Mouse (Mus musculus) liver, postnatal 0 days (tissue): Measurements from ENCODE around the gene Ror1. TPM values are rescaled to one million over a fixed set of nuclear protein-coding genes. Genes with fewer than 3 reads are reported as not detected.
A peak's percentile ranks its signal among the peaks of the same experiment; 100 is the strongest.

Experiments
- ATAC-seq: fragments of 200-750 bp; cut with Nextera tagmentation; 2 replicates; pipeline ENCODE4 v1.8.0; 2017; ENCODE audit warnings: mild to moderate bottlenecking, moderate library complexity
- DNase-seq: peaks from one replicate; pipeline ENCODE4 v3.0.0-alpha.2; 2016
- H3K27ac ChIP-seq: fragments of 300-500 bp; sonication (generic); 2 replicates; pipeline ENCODE4 v1.5.1; 2014; ENCODE audit warnings: antibody characterized with exemption, moderate library complexity, mild to moderate bottlenecking, low read depth
- H3K27me3 ChIP-seq: fragments of 300-500 bp; sonication (generic); 2 replicates; pipeline ENCODE4 v1.6.1; 2014; ENCODE audit warnings: low read length, control low read depth, mixed read lengths; ENCODE audit not compliant: insufficient read depth
- H3K36me3 ChIP-seq: fragments of 300-500 bp; sonication (generic); replicated peaks from 2 replicates; pipeline ENCODE4 v1.6.1; 2014; ENCODE audit warnings: mild to moderate bottlenecking, control low read depth, low read length, moderate library complexity, mixed read lengths; ENCODE audit not compliant: insufficient read depth
- H3K4me1 ChIP-seq: fragments of 300-500 bp; sonication (generic); 2 replicates; pipeline ENCODE4 v1.6.1; 2014; ENCODE audit warnings: antibody characterized with exemption, mild to moderate bottlenecking, control low read depth; ENCODE audit not compliant: insufficient read depth
- H3K4me2 ChIP-seq: fragments of 300-500 bp; sonication (generic); 2 replicates; pipeline ENCODE4 v1.6.1; 2014; ENCODE audit warnings: low read depth, mild to moderate bottlenecking, low read length, moderate library complexity, mixed read lengths
- H3K4me3 ChIP-seq: fragments of 300-500 bp; sonication (generic); 2 replicates; pipeline ENCODE4 v1.5.1; 2014; ENCODE audit warnings: low read depth, low read length
- H3K9ac ChIP-seq: fragments of 300-500 bp; sonication (generic); replicated peaks from 2 replicates; pipeline ENCODE4 v1.6.1; 2014; ENCODE audit warnings: mild to moderate bottlenecking, moderate library complexity
- H3K9me3 ChIP-seq: fragments of 300-500 bp; sonication (generic); 2 replicates; pipeline ENCODE4 v1.6.1; 2016; ENCODE audit warnings: mild to moderate bottlenecking, control low read depth, low read length, mixed read lengths
- CTCF ChIP-seq: sonication (generic); IDR thresholded peaks from 2 replicates; pipeline ENCODE4 v1.5.1; 2016; ENCODE audit warnings: antibody characterized with exemption, low read depth
- EP300 ChIP-seq: IDR thresholded peaks from 2 replicates; pipeline ENCODE4 v1.6.1; 2016; ENCODE audit warnings: antibody characterized with exemption, low read depth, mild to moderate bottlenecking
- WGBS: fragments of 180-500 bp; shearing (Covaris S2); extraction: QIAGEN DNeasy Blood & Tissue Kit; methylation state at CpG from one replicate; pipeline ENCODE4 v1.1.7; 2014; ENCODE audit not compliant: insufficient replicate concordance; 5-methylcytosine and 5-hydroxymethylcytosine counted together
- polyA plus RNA-seq: library from polyadenylated mRNA; unstranded; fragments of >200 nt; fragmentation: Nextera tagmentation; extraction: Ambion mirVana; gene quantifications from 2 replicates; pipeline ENCODE4 v1.2.1, GENCODE M21; 2015

The Ror1 gene
- polyA plus RNA-seq, 1 experiment from 2014 or later: 0.29 TPM

DNA sequence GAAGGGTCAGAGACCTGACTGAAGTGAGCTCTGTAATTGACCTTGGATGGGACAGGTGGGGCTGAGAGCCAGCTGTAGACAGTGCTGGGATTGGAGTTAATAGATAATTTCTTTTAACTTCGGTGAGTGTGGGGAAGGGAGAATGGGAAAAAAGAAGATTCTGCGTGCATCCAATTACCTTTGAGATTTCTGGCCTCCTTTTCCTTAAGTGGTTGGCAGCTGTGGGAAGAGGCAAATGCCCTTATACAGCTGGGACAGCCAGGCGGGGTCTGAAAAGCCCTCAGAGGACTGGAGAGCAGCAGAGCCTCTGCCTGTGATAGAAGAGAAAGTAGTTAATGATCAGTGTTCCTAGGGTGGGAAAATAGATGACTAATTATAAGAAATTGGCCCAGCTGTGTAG, 27.9 kb downstream of the Ror1 start:
- no peak overlapping the region for H3K4me3 ChIP-seq
- no peak overlapping the region for H3K27ac ChIP-seq
- 55% methylated on average over 3 of the region's 3 CpGs for WGBS

DNA sequence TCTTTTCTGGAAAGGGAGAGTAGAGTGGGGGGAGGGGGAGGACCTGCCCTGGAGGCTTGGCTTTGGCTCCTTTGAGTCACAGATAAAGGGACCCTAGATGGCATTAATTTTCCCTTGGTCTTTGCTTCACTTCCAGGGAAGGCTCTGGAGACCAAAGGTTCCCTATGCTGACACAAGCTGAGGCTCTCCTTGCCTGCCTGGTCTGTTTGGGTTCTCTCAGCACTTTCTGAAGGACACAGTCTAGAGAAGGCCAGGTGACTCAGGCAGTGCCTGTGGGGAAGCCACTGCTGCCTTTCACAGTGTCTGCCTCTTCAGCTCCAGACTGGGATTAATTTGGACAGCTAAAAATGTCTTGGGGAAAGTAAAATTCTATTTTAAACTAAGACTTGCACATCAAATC, 28.5 kb downstream of the Ror1 start:
- Histone ChIP-seq H3K27me3 (no peaks in the 10 kb centered on the region), H3K9me3 (no peaks in the 10 kb centered on the region), H3K36me3 (no peaks in the 10 kb centered on the region), H3K4me2 (0 out of 2 replicates have a peak overlapping the region, but pooled peaks have one; percentile 16), H3K4me3 (no peak overlapping the region), H3K4me1 (peaks cover 3% of the 10 kb centered on the region; the same call in 1 of the 2 replicates), H3K9ac (no peak overlapping the region), H3K27ac (peak overlapping the region; percentile 29; the same call in 1 of the 2 replicates)
- no peak for DNase-seq
- TF ChIP-seq EP300 (no peak), CTCF (no peak)
- no peak; the same call in 1 of the 2 replicates for ATAC-seq

More for the DNA sequence above, 27.9 kb downstream of the Ror1 start:
- no peaks in the 10 kb centered on the region for H3K36me3 ChIP-seq
- peak overlapping the region; percentile 16 for H3K4me2 ChIP-seq
- peaks cover 3% of the 10 kb centered on the region; the same call in 1 of the 2 replicates for H3K4me1 ChIP-seq
- peak; percentile 88 for ATAC-seq
- TF ChIP-seq EP300: no peak
- H3K27me3 ChIP-seq: no peaks in the 10 kb centered on the region
- H3K9me3 ChIP-seq: no peaks in the 10 kb centered on the region
- no peak for DNase-seq
- H3K9ac ChIP-seq: no peak overlapping the region

DNA sequence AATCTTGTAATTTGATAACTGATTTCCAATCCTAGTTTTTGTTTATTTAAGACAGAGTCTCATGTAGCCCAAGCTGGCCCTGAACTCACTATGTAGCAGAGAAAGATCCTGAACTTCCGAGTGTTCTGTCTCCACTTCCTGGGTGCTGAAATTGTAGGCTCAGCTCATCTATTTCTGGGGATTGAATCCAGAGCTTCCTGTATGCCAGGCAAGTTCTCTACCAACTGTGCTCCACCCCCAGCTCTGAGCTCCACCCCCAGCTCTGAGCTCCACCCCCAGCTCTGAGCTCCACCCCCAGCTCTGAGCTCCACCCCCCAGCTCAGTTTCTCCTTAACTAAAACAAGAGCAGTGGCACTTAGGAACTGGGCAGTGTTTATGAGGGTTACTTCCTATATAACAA, 29.3 kb downstream of the Ror1 start:
- Histone ChIP-seq H3K4me2 (no peak overlapping the region), H3K9ac (no peak overlapping the region), H3K4me3 (no peak overlapping the region), H3K36me3 (no peaks in the 10 kb centered on the region), H3K27me3 (no peaks in the 10 kb centered on the region), H3K9me3 (no peaks in the 10 kb centered on the region), H3K4me1 (peaks cover 3% of the 10 kb centered on the region; the same call in 1 of the 2 replicates), H3K27ac (no peak overlapping the region)
- DNase-seq (no peak), ATAC-seq (no peak)
- 74% methylated on average over 1 of the region's 1 CpGs for WGBS
- no peak for TF ChIP-seq EP300
- no peak for TF ChIP-seq CTCF

- 75% methylated on average over 12 of the region's 12 CpGs for WGBS
- no peak overlapping the region for H3K27ac ChIP-seq
- ATAC-seq: no peak
Observed at GRCm38 (mm10) chr4:100126531-100127310, 31.1 kb downstream of the Ror1 start.

DNA sequence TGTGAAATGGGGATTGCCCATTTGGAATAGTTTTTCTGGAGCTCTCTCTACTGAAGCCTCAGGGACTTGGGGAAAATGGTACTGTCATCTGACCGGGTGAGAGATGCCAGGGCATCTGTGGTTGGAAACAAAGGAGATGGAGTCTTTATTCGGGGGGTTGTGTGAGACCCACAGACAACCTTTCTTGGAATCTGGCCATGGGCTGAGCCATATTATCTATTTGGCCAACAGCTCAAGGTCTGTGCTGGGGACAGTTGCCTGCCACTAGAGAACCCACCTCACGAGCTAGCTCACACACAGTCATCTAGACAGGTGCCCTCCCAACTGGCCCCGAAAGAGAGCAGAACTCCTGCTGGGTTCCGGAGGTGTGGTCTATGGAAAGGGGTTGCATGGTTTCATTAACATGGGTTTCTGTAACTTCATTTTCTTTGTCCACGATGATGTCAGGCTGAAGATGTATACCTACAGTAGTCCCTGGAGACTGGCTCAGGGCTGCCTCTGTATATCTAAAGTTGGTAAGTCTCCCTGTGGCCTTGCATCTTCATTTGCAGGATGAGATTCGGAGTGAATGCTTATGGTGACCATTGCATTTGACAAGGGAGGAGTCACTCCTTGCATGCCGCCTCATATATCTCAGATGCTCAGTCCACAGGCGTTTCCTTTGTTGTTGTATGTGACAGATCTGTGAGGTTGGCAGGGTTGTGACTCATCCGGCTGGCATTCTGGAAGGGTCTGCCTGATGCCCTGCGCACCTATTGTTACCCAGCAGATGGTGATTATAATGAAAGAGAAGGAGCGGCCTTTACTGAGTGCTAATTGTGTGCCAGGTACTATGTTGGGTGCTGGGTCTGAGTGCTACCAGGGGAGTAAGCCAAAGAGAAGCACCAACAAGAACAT, 32.7 kb downstream of the Ror1 start:
- TF ChIP-seq CTCF (no peak), EP300 (no peak)
- Histone ChIP-seq H3K27me3 (no peaks in the 10 kb centered on the region), H3K4me3 (no peak overlapping the region), H3K4me1 (peaks cover 3% of the 10 kb centered on the region; the same call in 1 of the 2 replicates), H3K9ac (no peak overlapping the region), H3K9me3 (no peaks in the 10 kb centered on the region), H3K36me3 (no peaks in the 10 kb centered on the region), H3K27ac (no peak overlapping the region), H3K4me2 (no peak overlapping the region)
- 76% methylated on average over 12 of the region's 12 CpGs for WGBS
- no peak for ATAC-seq
- DNase-seq: no peak

More at GRCm38 (mm10) chr4:100126531-100127310, 31.1 kb downstream of the Ror1 start:
- H3K36me3 ChIP-seq: no peaks in the 10 kb centered on the region
- no peaks in the 10 kb centered on the region for H3K27me3 ChIP-seq
- H3K9ac ChIP-seq: no peak overlapping the region
- H3K4me2 ChIP-seq: no peak overlapping the region
- TF ChIP-seq CTCF: no peak
- TF ChIP-seq EP300: no peak
- no peak for DNase-seq
- H3K4me3 ChIP-seq: no peak overlapping the region
- H3K4me1 ChIP-seq: peaks cover 3% of the 10 kb centered on the region; the same call in 1 of the 2 replicates
- no peaks in the 10 kb centered on the region for H3K9me3 ChIP-seq

DNA sequence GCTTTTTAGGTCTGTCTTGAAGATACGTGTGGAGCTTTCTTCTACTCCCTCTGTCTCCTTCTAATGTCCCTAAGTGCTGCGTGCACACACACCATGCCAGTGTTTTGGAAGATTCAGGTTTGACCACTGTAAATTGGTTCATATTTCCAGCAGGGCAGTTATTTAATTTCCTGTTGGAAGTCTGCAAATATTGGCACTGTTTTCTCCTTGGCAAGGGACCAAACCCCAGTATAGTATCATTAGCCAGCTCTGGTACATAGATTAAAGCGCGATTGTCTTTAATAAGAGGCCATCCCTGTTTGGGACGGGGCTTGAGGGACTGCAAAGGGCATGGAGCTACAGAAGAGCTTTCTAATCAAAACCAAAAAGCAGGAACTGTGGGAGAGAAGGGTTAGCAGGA, 33.6 kb downstream of the Ror1 start:
- WGBS: 73% methylated on average over 5 of the region's 5 CpGs
- no peak overlapping the region for H3K4me3 ChIP-seq
- H3K9me3 ChIP-seq: no peaks in the 10 kb centered on the region
- H3K27ac ChIP-seq: no peak overlapping the region
- H3K9ac ChIP-seq: no peak overlapping the region
- H3K36me3 ChIP-seq: no peaks in the 10 kb centered on the region
- TF ChIP-seq EP300: no peak
- TF ChIP-seq CTCF: no peak
- H3K4me2 ChIP-seq: no peak overlapping the region
- H3K27me3 ChIP-seq: no peaks in the 10 kb centered on the region
- no peak for ATAC-seq
- DNase-seq: no peak
- no peaks in the 10 kb centered on the region; the same call in 1 of the 2 replicates for H3K4me1 ChIP-seq
